Mouse (Mus musculus): ENCODE results near the gene Atp5c1.

Gene Atp5c1

DNA sequence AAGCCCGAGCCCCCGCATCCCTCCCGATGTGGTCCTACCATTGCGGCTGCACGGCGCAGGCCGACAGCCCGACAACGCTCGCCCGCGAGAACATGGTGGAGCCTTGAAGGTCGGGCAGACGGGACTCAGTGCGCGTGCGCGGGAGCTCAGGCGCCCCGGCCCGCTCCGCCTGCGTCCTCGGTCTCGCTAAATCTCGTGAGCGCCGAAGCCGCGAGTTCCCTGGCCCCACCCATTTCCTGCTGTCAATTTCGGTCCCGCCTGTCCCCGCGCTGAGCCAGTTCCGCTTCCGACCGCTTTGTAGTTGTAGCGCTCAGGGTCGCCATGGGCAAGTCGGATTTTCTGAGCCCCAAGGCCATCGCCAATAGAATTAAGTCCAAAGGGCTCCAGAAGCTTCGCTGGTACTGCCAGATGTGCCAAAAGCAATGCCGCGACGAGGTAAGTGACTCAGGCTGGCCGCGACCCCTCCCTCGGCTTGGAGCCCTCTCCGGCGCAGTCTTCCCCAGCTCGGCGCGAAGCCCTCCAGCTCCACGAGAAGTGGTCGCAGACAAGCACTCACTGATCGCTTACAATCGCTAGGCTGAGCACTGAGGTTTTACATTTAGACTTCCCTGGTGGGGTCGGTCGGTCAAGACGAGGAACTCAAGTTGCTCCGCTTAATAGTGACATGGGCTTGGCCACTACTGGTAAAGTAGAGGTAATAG is at the start of gene Atp5c1, which contains the start of gene Kin:
Gene Atp5c1, minus strand, starts transcription at position 201 of the 701 bp plus-strand sequence.
Gene Kin, plus strand, starts transcription at position 284 of the 701 bp plus-strand sequence.
- DNase-seq (ENCODE audit: low spot score in 2 of 2): peak; percentile 94 to 95

DNA sequence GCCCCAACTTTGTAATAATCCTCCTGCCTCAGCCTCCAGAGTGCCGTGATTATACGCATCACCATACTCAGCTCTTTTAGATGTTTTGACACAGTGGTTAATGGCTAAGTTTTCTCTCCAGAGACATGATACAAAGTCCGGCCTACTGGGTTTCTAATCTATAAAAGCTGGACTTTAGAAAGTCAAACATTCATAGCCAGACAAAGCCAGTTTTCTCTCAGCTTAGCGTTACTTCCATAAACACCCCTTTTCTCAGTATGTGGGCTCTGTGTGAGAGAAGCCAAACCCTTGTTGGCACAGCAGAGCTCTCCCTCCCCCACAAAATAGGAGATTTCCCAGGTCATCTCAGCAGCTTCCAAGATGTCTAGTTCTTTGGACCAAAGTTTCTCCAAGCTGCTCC is 48.3 kb upstream of the Atp5c1 start:
- no peak for DNase-seq (ENCODE audit: low spot score in 2 of 2)

DNA sequence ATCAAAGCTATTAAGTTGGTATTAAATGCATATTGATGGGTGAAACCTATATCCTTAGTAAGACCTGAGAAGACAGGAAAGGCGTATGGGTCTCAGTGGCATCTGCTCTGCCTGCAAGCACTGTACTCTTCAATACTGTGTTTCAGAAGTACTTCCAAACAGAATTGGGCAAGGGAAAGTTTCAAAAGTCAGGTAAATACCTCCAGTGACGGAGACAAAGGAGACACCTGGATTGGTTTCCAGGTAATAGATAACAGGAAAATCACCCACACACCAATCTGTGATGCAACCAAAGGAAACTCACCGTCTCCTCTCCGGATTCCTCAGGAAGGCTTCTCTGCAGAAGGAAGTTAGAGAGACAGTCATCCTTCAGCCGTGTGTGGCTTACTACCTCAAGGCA is 47.2 kb upstream of the Atp5c1 start:
- DNase-seq (ENCODE audit: low spot score in 2 of 2): no peak

DNA sequence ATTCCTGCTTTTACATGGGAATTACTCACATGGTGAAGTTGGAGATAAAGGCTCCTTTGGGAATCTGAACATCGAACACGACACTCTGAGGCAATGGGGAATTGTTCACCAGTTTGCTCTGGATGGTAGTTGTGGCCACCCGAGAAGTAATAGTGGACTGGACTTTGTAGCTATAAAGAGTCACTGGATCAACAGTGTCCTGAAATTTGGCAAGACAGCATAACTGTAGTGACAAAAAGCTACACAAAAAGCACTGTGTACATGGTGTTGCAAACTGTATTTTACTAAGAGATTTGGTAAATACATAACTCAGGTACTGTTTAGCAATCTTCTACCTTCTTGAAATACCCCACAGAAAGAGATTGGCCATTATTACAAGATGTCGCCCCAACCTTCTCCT is 45.8 kb upstream of the Atp5c1 start:
- DNase-seq (ENCODE audit: low spot score in 2 of 2): no peak

DNA sequence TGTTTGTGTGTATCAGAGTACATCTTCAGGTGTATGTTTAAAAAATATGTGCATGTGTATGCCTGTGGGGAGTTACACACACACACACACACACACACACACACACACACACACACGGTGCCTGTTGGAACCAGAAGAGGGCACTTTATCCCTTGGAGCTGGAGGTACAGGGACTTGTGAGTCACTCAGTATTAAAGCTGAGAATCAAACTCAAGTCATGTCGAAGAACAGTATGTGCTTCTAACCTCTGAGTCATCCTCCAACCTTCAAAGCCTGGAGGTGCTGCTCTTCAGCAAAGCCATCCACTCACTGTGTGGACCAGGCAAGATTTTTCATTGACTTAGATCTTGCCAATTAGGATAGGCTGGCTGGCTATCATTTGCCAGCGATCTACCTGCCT is 41.5 kb upstream of the Atp5c1 start:
- DNase-seq (ENCODE audit: low spot score in 2 of 2): no peak

DNA sequence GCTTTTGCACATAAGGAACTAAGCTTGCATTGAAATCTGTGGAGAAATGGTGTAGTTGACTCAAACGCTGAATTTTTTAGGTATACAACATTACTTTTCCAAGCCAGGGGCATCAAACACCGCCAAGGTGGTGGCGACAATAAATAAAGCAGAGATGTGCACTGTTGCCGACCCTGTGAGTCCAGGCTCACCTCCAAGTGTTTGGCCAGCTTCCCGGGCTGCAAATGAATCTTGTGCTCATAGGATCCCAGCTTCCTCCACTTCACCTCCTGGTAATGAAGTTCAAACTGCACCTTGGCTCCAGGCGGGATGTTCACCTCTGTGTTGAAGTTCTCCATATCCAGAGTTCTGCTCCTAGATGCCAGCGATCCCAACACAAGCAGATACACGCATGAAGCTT is 39.0 kb upstream of the Atp5c1 start:
- DNase-seq (ENCODE audit: low spot score in 2 of 2): no peak

DNA sequence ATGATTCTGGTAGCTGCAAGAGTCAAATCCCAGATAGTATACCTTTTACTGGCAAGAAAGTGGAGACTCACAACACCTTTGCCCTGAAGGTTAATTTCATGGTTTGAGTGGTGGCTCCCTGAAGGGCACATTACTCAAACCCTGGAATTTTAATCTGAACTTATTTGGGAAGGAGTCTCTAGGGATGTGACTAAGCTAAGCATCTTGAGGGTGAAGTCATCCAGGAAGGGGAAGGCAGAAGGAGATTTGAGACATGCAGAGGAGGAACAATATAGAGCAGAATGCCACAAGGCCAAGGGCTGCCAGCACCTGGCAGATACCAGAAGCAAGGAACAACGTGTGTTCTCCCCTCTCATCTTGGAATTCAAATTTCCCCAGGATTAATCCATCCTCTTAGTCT is 38.4 kb upstream of the Atp5c1 start:
- DNase-seq (ENCODE audit: low spot score in 2 of 2): no peak

DNA sequence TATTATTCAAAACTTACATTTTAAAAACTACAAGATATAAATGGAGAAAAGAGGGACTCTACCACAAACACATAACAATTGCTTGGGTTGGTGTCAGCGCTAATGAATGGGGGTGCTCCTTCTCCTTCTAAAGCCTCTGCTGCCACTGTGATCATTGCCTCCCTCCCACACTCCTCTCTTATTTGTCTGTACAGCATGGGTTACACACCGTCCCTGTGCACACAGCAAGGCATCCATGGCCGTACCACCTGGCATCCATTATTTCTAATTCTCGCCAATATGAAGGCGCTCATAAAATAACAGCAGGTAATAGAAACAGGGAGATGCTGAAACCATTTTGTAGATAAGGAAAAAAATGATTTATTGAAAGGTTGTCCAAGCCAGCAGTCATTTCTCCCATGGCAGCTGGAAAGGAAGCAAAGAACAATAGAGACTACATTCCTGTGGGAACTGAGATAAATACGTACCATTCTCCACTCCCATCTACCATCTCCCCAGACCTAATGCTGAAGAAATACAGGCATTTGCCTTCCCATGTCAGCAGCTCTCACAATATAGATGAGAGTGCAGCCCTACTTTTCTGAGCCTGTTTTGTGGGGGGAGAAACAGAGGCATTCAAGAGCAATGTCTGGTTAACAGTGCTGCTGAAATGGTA is 28.4 kb upstream of the Atp5c1 start:
- DNase-seq (ENCODE audit: low spot score in 2 of 2): no peak

DNA sequence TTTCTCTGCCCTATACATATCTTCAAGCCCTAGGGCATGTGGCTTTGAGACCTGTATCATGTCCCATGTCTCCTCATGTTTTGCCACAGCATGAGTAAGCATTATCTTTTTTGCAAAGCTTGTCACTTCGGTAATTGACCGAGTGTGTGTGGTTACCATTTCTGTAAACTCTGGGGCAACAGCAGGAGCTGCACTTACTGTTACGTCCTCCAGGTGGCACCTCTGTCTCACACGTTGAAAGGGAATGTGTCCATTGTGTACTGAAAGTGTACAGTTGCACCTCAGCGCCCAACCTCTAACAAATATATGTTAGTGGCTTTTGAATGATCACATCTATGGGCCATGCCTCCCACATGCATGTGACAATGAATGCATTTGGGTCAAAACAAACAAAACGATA is 20.9 kb upstream of the Atp5c1 start:
- DNase-seq (ENCODE audit: low spot score in 2 of 2): peak in 1 of 2 experiments; percentile 24

DNA sequence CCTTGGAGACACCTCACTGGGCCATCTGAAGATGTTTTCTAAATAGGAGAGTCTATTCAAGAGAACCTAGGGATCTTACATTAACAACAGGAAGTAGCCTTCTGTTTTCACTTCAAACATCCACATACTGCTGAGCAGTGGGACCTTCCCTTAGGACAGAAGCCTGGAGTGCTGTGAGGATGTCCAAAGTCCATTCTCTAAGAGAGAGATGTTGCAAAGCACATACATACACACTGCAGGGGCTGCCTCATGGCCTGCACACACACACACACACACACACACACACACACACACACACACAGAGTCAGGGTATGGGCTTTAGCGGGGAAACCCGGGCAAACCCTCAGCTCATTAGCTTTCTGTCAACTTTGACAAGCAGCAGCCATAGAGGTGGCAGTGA is 20.2 kb upstream of the Atp5c1 start:
- no peak for DNase-seq (ENCODE audit: low spot score in 2 of 2)

DNA sequence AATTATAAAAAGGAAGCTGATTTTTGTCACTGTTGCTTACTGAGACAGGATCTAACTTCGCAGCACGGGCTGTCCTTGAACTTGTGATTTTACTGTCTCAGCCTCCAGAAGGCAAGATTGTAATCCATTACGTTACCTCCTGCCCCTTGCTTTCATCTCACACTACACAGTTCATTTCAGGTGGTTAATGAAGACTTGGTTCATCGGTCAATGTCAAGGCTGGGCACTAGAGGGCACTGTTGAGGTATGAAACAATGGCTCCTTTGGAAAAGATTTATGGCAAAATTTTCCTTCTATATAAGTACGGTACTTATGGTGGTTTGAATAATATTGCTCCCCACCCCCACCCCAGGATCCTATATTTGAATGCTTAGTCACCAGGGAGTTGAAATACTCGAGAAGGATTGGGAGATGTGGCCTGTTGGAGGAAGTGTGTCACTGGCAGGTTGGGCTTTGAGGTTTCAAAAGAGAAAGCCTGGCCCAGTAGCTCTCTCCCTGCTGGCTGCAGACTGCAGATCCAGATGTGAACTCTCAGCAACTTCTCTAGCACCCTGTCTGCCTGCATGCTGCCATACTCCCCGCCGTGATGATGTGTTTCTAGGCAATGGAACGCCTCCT is 18.4 kb upstream of the Atp5c1 start:
- DNase-seq (ENCODE audit: low spot score in 2 of 2): peak in 1 of 2 experiments; percentile 19

DNA sequence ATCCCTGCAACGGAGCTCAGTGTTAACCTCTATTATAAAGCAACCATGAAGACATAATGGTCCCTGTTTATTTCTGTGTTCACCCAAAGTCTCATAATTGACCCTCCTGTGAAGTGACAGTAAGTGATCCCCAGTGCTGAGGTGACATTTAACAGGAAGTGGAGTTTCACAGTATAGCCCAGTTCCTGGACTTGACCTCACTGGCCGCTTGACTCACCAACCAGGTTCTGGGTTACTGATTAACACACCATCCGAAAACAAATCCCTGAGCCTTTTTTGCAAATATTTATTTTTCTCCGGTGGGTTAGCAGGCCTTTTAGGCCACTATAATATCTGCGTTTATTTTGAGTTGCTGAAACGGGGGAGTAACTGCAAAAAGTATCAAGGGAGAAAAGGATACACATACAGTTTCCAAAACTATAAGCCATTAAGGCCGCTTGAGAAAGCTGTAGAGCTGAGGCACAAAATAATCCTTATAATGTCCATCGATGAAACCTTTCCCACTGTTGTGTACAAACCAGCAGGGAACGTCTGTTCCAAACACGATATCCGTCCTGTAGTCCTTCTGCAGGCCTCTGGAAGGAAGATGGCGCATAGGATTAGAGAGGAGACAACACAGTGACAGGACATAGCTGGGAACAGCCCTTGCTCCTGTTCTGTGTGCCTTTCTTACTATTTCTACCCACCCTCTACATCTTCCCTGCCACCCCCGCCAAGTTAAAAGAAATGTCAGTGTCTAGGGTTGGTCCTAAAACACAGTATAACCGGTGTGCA is 14.2 kb upstream of the Atp5c1 start:
- DNase-seq (ENCODE audit: low spot score in 2 of 2): no peak

DNA sequence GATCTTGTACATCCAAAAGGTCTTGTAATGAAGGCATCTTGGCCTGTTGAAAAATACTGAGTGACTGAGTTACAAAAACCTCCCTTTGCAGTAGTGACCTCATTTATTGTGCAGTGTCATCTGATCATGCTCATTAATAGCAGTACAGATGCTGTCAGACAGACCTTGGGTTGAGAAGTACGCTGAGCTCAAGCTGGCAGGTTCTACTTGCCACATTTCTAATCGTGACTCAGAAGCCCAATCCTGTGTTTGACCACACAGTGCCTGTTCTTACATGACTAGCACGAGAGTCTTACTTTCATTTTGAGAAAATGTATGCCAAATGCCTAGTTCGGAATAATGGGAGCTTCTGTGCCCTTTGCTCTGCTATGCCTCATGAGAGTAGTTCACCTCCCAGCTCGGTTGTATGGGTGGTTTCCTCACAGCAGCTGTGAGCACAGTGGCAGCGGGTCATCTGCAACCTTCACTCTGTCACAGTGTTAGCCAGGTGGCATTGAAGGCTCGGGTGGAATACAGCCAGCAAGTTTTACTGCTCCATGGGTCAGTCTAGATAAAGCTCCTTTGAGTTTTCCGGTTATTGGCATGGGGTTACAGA is 7.0 kb upstream of the Atp5c1 start:
- DNase-seq (ENCODE audit: low spot score in 2 of 2): no peak

DNA sequence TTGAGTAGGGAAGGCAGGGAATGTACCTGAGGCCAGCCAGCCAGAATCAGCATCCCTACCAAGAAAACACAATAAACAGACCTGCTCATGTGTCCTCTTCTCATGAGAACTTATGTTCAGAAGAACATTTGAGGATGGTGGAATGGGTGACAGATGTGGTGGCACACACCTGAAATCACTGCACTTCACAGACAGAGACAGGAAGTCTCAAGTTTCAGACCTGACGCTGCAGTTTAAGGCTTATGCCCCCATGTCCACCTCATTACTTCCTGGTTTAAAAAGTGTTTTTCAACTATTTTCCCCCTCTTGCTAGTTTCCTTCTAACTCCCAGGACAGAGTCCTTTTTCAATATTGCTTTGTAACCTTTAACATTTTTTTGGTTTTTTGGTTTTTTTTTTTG is 2.4 kb upstream of the Atp5c1 start:
- no peak for DNase-seq (ENCODE audit: low spot score in 2 of 2)

DNA sequence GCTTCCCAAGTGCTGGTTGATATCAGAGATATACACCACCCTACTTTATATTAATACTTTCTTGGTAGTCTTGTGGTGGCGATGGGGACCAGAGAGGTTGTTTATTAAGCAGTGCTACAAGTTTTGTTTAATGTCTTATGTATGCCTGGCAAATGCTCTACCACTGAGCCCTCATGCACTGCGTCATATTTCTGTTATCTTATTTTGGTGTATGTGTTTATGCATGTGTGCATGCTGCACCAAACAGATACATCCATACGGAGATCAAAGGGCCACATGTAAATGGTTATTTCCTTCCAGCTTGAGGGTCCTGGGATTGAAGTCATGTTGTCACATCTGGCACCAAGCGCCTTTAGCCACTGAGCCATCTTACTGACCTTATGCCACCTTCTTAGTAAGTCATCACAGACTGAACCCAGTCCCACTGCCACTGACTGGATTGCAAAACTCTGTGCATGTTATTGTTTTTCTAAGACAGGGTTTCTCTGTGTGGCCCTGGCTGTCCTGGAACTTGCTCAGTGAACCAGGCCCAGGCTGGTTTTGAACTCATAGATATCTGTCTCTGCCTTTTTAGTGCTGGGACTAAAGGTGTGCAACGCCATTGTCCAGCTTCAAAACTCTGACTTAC is 1.3 kb upstream of the Atp5c1 start:
- DNase-seq (ENCODE audit: low spot score in 2 of 2): no peak

DNA sequence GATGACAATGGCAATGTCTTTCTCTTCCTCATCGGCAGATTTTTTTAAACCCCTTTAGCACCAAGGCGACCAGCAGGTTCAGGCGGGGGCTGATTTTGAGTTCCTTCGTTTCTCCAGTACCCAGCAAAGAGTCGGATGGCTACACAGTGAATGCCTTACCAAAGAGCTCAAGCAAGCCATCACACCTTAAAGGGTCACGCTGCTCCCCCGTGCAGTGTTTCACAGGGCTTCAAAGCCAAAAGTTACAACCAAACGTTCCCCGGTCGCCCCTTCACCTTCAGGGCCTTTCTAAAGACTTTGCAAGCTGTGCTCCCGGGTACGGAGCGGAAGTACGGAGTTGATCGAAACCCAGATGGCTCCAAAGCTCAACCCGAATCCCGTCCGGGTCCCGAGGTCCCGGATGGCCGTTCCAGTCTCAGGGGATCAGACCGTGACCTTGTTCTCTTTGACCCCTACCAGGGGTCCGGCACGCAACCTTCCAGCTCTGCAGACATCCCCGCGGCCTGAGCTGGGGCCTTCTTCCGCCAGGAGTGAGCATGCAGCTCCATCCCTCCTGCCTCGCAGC is 483 bp downstream of the Atp5c1 start:
- no peak for DNase-seq (ENCODE audit: low spot score in 2 of 2)

DNA sequence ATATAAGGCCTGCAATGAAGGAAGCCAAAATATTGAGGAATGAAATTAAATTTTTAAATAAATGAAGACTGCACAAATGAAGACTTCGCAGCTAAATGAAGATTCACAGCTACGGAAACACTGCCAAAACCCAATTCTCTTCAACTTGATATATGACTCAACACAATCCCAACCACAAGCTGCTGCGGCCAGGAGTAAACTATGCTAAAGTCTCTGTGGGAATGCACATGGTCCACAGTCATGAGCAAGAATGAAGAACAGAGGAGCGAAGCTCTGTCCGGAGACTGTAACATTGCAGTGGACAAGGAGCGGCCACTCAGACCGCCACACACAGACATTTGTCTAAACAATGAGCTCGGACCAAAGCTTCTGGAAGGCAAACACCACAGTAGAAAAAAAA is 3.6 kb downstream of the Atp5c1 start:
- no peak for DNase-seq (ENCODE audit: low spot score in 2 of 2)

DNA sequence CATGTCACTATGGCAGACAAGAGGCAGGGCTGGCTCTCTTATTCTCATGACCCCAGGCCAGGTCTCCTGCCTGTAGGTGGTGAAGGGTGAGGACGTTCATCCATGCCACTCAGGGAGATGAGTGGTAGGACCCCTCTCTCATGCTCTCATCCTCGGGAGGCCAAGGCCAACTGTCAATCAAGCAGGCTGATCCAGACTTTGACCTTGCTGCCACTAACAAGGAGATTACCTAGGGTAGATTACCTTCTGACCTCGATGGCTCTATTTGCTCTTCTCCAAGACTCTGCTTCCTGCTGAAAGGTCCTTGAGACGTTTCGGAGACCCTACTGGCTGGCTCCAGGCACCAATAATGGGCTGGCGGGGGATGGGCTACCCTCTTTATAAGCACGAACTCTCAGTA is 5.8 kb downstream of the Atp5c1 start:
- DNase-seq (ENCODE audit: low spot score in 2 of 2): no peak

DNA sequence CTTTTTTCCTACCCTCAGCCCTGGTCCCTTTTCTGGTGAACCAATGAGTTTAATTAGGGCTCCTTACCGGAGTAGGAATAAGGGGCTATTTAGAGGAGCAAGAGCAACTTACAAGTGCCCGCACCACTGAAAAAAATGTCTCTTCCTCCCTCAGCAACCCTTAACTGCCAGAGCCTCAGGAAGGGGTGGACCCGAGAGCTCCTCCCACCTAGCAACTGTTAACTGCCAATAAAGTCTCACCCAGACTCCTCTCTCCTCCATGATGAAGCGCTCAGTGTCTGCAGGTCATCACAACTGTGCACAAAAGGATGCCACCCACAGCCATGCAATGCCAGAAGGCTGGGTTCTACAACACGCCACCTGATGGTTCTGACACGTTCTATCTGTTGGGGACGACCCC is 8.6 kb downstream of the Atp5c1 start:
- DNase-seq (ENCODE audit: low spot score in 2 of 2): no peak

DNA sequence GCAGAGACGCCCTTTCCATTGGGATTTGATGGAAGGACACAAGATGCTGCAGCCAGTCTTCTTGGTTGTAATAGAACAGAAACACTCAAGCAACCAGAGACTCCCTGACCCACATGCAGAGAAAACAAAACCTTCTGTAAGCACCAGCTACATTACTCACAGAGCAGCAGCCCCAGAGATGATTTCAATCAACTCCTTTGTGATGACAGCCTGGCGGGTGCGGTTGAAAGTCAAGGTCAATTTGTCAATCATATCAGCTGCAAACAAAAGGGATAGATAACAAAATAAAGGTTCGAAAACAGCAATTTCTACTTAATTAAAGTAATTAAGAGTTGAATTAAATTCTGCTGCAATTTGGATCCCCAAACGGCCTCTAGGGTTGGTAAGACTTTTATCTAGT is 21.5 kb downstream of the Atp5c1 start:
- DNase-seq (ENCODE audit: low spot score in 2 of 2): no peak

DNA sequence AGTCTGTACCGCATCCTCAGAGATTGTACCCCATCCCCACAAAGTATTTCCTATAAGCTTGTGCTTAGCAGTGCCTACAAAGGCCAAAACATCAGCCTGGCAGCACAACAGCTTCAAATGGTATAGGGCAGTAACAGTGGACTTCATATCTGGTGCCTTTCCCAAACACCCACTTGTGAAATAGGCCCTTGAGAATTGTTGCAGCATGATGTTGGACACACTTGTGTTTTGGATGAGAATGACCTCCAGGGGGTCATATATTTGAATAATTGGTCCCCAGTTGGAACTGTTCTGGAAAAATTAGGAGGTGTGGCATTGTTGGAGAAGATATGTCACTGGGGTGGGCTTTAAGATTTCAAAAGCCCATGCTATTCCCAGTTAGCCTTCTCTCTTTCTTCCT is 28.3 kb downstream of the Atp5c1 start:
- DNase-seq (ENCODE audit: low spot score in 2 of 2): no peak
